Mouse (Mus musculus) lung, adult 2 months (tissue): ENCODE measurements around the gene Hist1h2ae.
"Not testable (repeated sequence)": the region's sequence is repeated elsewhere in the genome, so short reads cannot be mapped to it uniquely, and the experiment has no call there.

Experiments used
- CTCF ChIP-seq: fragments of 200-500 bp; IDR thresholded peaks from 2 replicates; pipeline ENCODE4 v1.5.1; 2011; ENCODE audit warnings: mild to moderate bottlenecking, low read length, control low read depth; ENCODE audit not compliant: insufficient read depth
- POLR2A ChIP-seq: fragments of 200-500 bp; IDR thresholded peaks from 2 replicates; pipeline ENCODE4 v1.6.1; 2011; ENCODE audit warnings: low read depth, mild to moderate bottlenecking, control low read depth, low read length, borderline replicate concordance; ENCODE audit errors: extremely low read depth

DNA sequence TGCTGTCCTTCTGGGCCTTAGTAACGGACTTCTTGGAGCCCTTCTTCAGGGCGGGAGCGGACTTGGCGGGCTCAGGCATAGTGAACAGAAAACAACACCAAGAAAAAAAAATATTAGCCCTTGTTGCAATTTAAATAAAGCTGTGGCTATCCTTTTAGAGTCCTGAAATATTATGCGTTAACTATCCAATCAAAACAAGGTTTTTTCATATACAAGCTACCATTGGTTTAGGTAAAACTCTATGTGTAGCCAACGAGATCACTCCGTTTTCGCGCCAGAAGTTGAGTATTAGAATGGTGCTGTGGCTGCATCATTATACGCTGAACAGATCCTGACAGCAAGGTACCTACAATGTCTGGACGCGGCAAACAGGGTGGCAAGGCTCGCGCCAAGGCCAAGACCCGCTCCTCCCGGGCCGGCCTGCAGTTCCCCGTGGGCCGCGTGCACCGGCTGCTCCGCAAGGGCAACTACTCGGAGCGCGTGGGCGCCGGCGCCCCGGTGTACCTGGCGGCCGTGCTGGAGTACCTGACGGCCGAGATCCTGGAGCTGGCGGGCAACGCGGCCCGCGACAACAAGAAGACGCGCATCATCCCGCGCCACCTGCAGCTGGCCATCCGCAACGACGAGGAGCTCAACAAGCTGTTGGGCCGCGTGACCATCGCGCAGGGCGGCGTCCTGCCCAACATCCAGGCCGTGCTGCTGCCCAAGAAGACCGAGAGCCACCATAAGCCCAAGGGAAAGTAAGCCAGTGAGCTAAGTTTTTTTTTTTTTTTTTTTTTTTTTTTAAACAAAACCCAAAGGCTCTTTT is 37.3 kb downstream of the Hist1h2ae start, which contains the start of gene Hist1h2af:
- not testable (repeated sequence) for TF ChIP-seq POLR2A, CTCF
